Mouse (Mus musculus): ENCODE measurements around the gene Naa20. TPM values are rescaled to one million over a fixed set of nuclear protein-coding genes. Genes with fewer than 3 reads are reported as not detected.
"Not testable (repeated sequence)": the region's sequence is repeated elsewhere in the genome, so short reads cannot be mapped to it uniquely, and the experiment has no call there.

Gene Naa20
- polyA plus RNA-seq, 1 experiment from 2014 or later: 39.7 TPM

- H3K9ac ChIP-seq (ENCODE audit: low read depth, low read length): no peak overlapping the region
- no peaks in the 10 kb centered on the region for H3K36me3 ChIP-seq (ENCODE audit: control insufficient read depth, insufficient read depth)
- 0 out of 2 replicates have a peak, but pooled peaks cover 2% of the 10 kb centered on the region for H3K4me1 ChIP-seq (ENCODE audit: control insufficient read depth, low read depth, low read length)
- H3K4me3 ChIP-seq (ENCODE audit: low read depth, low read length): no peak overlapping the region
- WGBS (ENCODE audit: insufficient replicate concordance): 66% methylated on average over 9 of the region's 9 CpGs
- no peak for ATAC-seq (ENCODE audit: low read depth)
- H3K4me2 ChIP-seq (ENCODE audit: low read depth, low read length): no peak overlapping the region
- no peaks in the 10 kb centered on the region for H3K27me3 ChIP-seq (ENCODE audit: control insufficient read depth, insufficient read depth, low read depth, low read length)
- no peaks in the 10 kb centered on the region for H3K9me3 ChIP-seq (replicated peaks; ENCODE audit: control insufficient read depth, low read length)
- H3K27ac ChIP-seq (ENCODE audit: low read length): no peak overlapping the region
Measured at GRCm38 (mm10) chr2:145898106-145898505, 3.8 kb upstream of the Naa20 start.

GRCm38 (mm10) chr2:145900318-145900717, 1.6 kb upstream of the Naa20 start:
- WGBS (ENCODE audit: insufficient replicate concordance): 60% methylated on average over 6 of the region's 8 CpGs
- not testable (repeated sequence) for H3K9ac ChIP-seq (ENCODE audit: low read depth, low read length); H3K4me2 ChIP-seq (ENCODE audit: low read depth, low read length); H3K36me3 ChIP-seq (ENCODE audit: control insufficient read depth, insufficient read depth); H3K9me3 ChIP-seq (replicated peaks; ENCODE audit: control insufficient read depth, low read length); H3K27ac ChIP-seq (ENCODE audit: low read length); H3K27me3 ChIP-seq (ENCODE audit: control insufficient read depth, insufficient read depth, low read depth, low read length); ATAC-seq (ENCODE audit: low read depth); H3K4me3 ChIP-seq (ENCODE audit: low read depth, low read length)
- H3K4me1 ChIP-seq (ENCODE audit: control insufficient read depth, low read depth, low read length): peaks cover 15% of the 10 kb centered on the region

- Histone ChIP-seq H3K27ac (ENCODE audit: low read length) (peak overlapping the region; percentile 78), H3K27me3 (ENCODE audit: control insufficient read depth, insufficient read depth, low read depth, low read length) (no peaks in the 10 kb centered on the region), H3K36me3 (ENCODE audit: control insufficient read depth, insufficient read depth) (no peaks in the 10 kb centered on the region), H3K4me1 (ENCODE audit: control insufficient read depth, low read depth, low read length) (peaks cover 15% of the 10 kb centered on the region), H3K4me2 (ENCODE audit: low read depth, low read length) (peak overlapping the region; percentile 73), H3K9me3 (replicated peaks; ENCODE audit: control insufficient read depth, low read length) (no peaks in the 10 kb centered on the region), H3K9ac (ENCODE audit: low read depth, low read length) (peak overlapping the region; percentile 86), H3K4me3 (ENCODE audit: low read depth, low read length) (peak overlapping the region; percentile 88)
- under 1% methylated on average over 68 of the region's 68 CpGs for WGBS (ENCODE audit: insufficient replicate concordance)
- ATAC-seq (ENCODE audit: low read depth): peak; percentile 97
Measured at GRCm38 (mm10) chr2:145903061-145903901, 1.4 kb downstream of the Naa20 start.

- ATAC-seq (ENCODE audit: low read depth): no peak
- 0 out of 2 replicates have a peak, but pooled peaks cover 3% of the 10 kb centered on the region for H3K36me3 ChIP-seq (ENCODE audit: control insufficient read depth, insufficient read depth)
- H3K4me2 ChIP-seq (ENCODE audit: low read depth, low read length): peak overlapping the region; percentile 73
- H3K9ac ChIP-seq (ENCODE audit: low read depth, low read length): peak overlapping the region; percentile 86
- H3K4me3 ChIP-seq (ENCODE audit: low read depth, low read length): peak overlapping the region; percentile 88
- no peaks in the 10 kb centered on the region for H3K27me3 ChIP-seq (ENCODE audit: control insufficient read depth, insufficient read depth, low read depth, low read length)
- H3K9me3 ChIP-seq (replicated peaks; ENCODE audit: control insufficient read depth, low read length): no peaks in the 10 kb centered on the region
- peaks cover 15% of the 10 kb centered on the region for H3K4me1 ChIP-seq (ENCODE audit: control insufficient read depth, low read depth, low read length)
- WGBS (ENCODE audit: insufficient replicate concordance): 28% methylated on average over 12 of the region's 12 CpGs
- no peak overlapping the region for H3K27ac ChIP-seq (ENCODE audit: low read length)
Measured at GRCm38 (mm10) chr2:145903983-145904616, 2.2 kb downstream of the Naa20 start.

- Histone ChIP-seq H3K27me3 (ENCODE audit: control insufficient read depth, insufficient read depth, low read depth, low read length) (no peaks in the 10 kb centered on the region), H3K4me2 (ENCODE audit: low read depth, low read length) (no peak overlapping the region), H3K36me3 (ENCODE audit: control insufficient read depth, insufficient read depth) (peaks cover 5% of the 10 kb centered on the region; the same call in 1 of the 2 replicates), H3K9ac (ENCODE audit: low read depth, low read length) (no peak overlapping the region), H3K27ac (ENCODE audit: low read length) (no peak overlapping the region), H3K9me3 (replicated peaks; ENCODE audit: control insufficient read depth, low read length) (no peaks in the 10 kb centered on the region), H3K4me1 (ENCODE audit: control insufficient read depth, low read depth, low read length) (peaks cover 15% of the 10 kb centered on the region), H3K4me3 (ENCODE audit: low read depth, low read length) (no peak overlapping the region)
- WGBS (ENCODE audit: insufficient replicate concordance): 71% methylated on average over 6 of the region's 6 CpGs
- no peak for ATAC-seq (ENCODE audit: low read depth)
Measured at GRCm38 (mm10) chr2:145905156-145905555, 3.3 kb downstream of the Naa20 start.

- H3K27me3 ChIP-seq (ENCODE audit: control insufficient read depth, insufficient read depth, low read depth, low read length); H3K9ac ChIP-seq (ENCODE audit: low read depth, low read length); H3K27ac ChIP-seq (ENCODE audit: low read length); H3K4me2 ChIP-seq (ENCODE audit: low read depth, low read length); ATAC-seq (ENCODE audit: low read depth); H3K4me3 ChIP-seq (ENCODE audit: low read depth, low read length); H3K9me3 ChIP-seq (replicated peaks; ENCODE audit: control insufficient read depth, low read length); H3K36me3 ChIP-seq (ENCODE audit: control insufficient read depth, insufficient read depth): not testable (repeated sequence)
- WGBS (ENCODE audit: insufficient replicate concordance): 29% methylated on average over 4 of the region's 4 CpGs
- peaks cover 15% of the 10 kb centered on the region for H3K4me1 ChIP-seq (ENCODE audit: control insufficient read depth, low read depth, low read length)
Measured at GRCm38 (mm10) chr2:145905884-145906283, 4.0 kb downstream of the Naa20 start.

- H3K9ac ChIP-seq (ENCODE audit: low read depth, low read length): no peak overlapping the region
- H3K4me2 ChIP-seq (ENCODE audit: low read depth, low read length): no peak overlapping the region
- H3K36me3 ChIP-seq (ENCODE audit: control insufficient read depth, insufficient read depth): peaks cover 54% of the 10 kb centered on the region
- no peak overlapping the region for H3K27ac ChIP-seq (ENCODE audit: low read length)
- no peaks in the 10 kb centered on the region for H3K4me1 ChIP-seq (ENCODE audit: control insufficient read depth, low read depth, low read length)
- ATAC-seq (ENCODE audit: low read depth): no peak
- no peaks in the 10 kb centered on the region for H3K27me3 ChIP-seq (ENCODE audit: control insufficient read depth, insufficient read depth, low read depth, low read length)
- WGBS (ENCODE audit: insufficient replicate concordance): 81% methylated on average over 8 of the region's 8 CpGs
- H3K4me3 ChIP-seq (ENCODE audit: low read depth, low read length): no peak overlapping the region
- no peaks in the 10 kb centered on the region for H3K9me3 ChIP-seq (replicated peaks; ENCODE audit: control insufficient read depth, low read length)
Measured at GRCm38 (mm10) chr2:145920941-145921650, 19.2 kb downstream of the Naa20 start.

- peak; percentile 98 for ATAC-seq (ENCODE audit: low read depth)
- peaks cover 7% of the 10 kb centered on the region for H3K4me1 ChIP-seq (ENCODE audit: control insufficient read depth, low read depth, low read length)
- under 1% methylated on average over 61 of the region's 61 CpGs for WGBS (ENCODE audit: insufficient replicate concordance)
- peaks cover 7% of the 10 kb centered on the region for H3K36me3 ChIP-seq (ENCODE audit: control insufficient read depth, insufficient read depth)
- peak within 1 kb of the TSS; percentile 60 for H3K4me2 ChIP-seq (ENCODE audit: low read depth, low read length)
- no peaks in the 10 kb centered on the region for H3K9me3 ChIP-seq (replicated peaks; ENCODE audit: control insufficient read depth, low read length)
- no peaks in the 10 kb centered on the region for H3K27me3 ChIP-seq (ENCODE audit: control insufficient read depth, insufficient read depth, low read depth, low read length)
- H3K27ac ChIP-seq (ENCODE audit: low read length): peak within 1 kb of the TSS; percentile 72
- H3K4me3 ChIP-seq (ENCODE audit: low read depth, low read length): peak within 1 kb of the TSS; percentile 93
- peak within 1 kb of the TSS; percentile 84 for H3K9ac ChIP-seq (ENCODE audit: low read depth, low read length)
Measured at GRCm38 (mm10) chr2:145934339-145935231, 32.7 kb downstream of the Naa20 start, which contains the start of the genes Cfap61 and Crnkl1. Gene Cfap61, plus strand, starts transcription at chr2:145934784. Gene Crnkl1, minus strand, starts transcription at chr2:145935014.
